Mouse (Mus musculus) lung, adult 2 months (tissue): ENCODE results near the gene Fam160b1.

Source experiments
- CTCF ChIP-seq: fragments of 200-500 bp; IDR thresholded peaks from 2 replicates; pipeline ENCODE4 v1.5.1; 2011; ENCODE audit warnings: mild to moderate bottlenecking, low read length, control low read depth; ENCODE audit not compliant: insufficient read depth
- POLR2A ChIP-seq: fragments of 200-500 bp; IDR thresholded peaks from 2 replicates; pipeline ENCODE4 v1.6.1; 2011; ENCODE audit warnings: low read depth, mild to moderate bottlenecking, control low read depth, low read length, borderline replicate concordance; ENCODE audit errors: extremely low read depth

GRCm38 (mm10) chr19:57361939-57362307 lies 1.4 kb downstream of the Fam160b1 start:
- TF ChIP-seq CTCF, result no peak
- no peak for TF ChIP-seq POLR2A
